ENCODE assay signal across 8 mouse cellular contexts in the genomic region with DNA sequence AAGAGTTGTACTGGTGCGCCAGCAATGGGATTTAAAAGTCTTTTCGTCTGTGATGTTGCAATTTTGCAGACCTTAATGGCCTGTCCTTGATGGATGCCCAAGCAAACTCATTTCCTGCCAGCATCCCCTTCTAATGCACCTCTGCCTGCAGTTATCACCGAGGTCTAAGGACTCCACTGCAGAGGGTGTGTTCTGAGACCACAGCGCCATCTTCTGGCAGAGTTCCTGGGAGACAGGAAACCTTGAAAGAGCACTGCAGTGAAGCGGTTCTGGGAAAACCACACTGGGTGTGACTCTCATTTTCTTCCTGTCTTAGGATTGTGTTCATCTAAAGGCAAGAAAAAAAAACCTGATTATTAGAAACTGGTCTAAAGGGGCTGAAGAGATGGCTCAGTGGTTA. TPM values are rescaled to one million over a fixed set of nuclear protein-coding genes. Genes with fewer than 3 reads are reported as not detected.
DNase-seq lines count a peak whose midpoint lies in the region; ATAC-seq lines count a peak whose summit lies in the region.

No protein-coding gene starts in this region.

- H3K4me2 ChIP-seq in forebrain, embryonic 13.5 days, result no peak overlapping the region

- ATAC-seq in CD4-positive, CD25-positive, alpha-beta regulatory T cell, adult 4 months, result no peak
- ATAC-seq in forebrain, embryonic 13.5 days, result peak; percentile 69; the same call in 1 of the 2 replicates
- peak; percentile 94 for ATAC-seq in megakaryocyte-erythroid progenitor cell, adult 5-6 weeks (replicated peaks; ENCODE audit: low FRiP score, low TSS enrichment, poor library complexity, severe bottlenecking)

- DNase-seq in CD4-positive, CD25-positive, alpha-beta regulatory T cell, adult 2 months (ENCODE audit: low read depth, low spot score), result peak; percentile 43
- peak; percentile 61 for DNase-seq in c-Kit-positive CD71-negative TER-119-negative erythroid progenitor cells, embryonic 14.5 days (ENCODE audit: low read depth)
- DNase-seq in hindbrain, embryonic 10.5 days (ENCODE audit: low spot score), result peak; percentile 73
- peak; percentile 22 to 39 for DNase-seq in left cerebral cortex, adult 8-10 months (ENCODE audit: low spot score in 2 of 2)
- peak; percentile 44 for DNase-seq in right cerebral cortex, postnatal 25 days

- 47% methylated on average over 5 of the region's 5 CpGs for WGBS in forebrain, embryonic 13.5 days
- 57% methylated on average over 5 of the region's 5 CpGs for WGBS in hindbrain, embryonic 10.5 days

- H3K27ac ChIP-seq in forebrain, embryonic 13.5 days, result no peak overlapping the region
- H3K27ac ChIP-seq in hindbrain, embryonic 10.5 days, result no peak overlapping the region

- 0 out of 2 replicates have a peak, but pooled peaks cover 3% of the 10 kb centered on the region for H3K27me3 ChIP-seq in forebrain, embryonic 13.5 days
- H3K27me3 ChIP-seq in hindbrain, embryonic 10.5 days (ENCODE audit: insufficient read depth, poor library complexity, severe bottlenecking), result no peaks in the 10 kb centered on the region

- H3K9ac ChIP-seq in forebrain, embryonic 13.5 days, result no peak overlapping the region

- no peaks in the 10 kb centered on the region for H3K9me3 ChIP-seq in forebrain, embryonic 13.5 days (replicated peaks)
- no peaks in the 10 kb centered on the region for H3K9me3 ChIP-seq in hindbrain, embryonic 10.5 days

- H3K4me1 ChIP-seq in forebrain, embryonic 13.5 days, result no peaks in the 10 kb centered on the region
- no peaks in the 10 kb centered on the region for H3K4me1 ChIP-seq in hindbrain, embryonic 10.5 days (replicated peaks)

- H3K36me3 ChIP-seq in forebrain, embryonic 13.5 days (ENCODE audit: poor library complexity, severe bottlenecking), result no peaks in the 10 kb centered on the region
- H3K36me3 ChIP-seq in hindbrain, embryonic 10.5 days, result no peaks in the 10 kb centered on the region

- no peak overlapping the region for H3K4me3 ChIP-seq in forebrain, embryonic 13.5 days
- H3K4me3 ChIP-seq in hindbrain, embryonic 10.5 days, result no peak overlapping the region

RNA-seq across cellular contexts. Expression of gene Ank2, which starts 53.0 kb away (rescaled TPM):
- polyA plus RNA-seq in CD4-positive, CD25-positive, alpha-beta regulatory T cell, adult 4 months (2017; shearing (Covaris generic)), result under 1 TPM; 0.23 to 0.32 TPM
- polyA plus RNA-seq in forebrain, embryonic 13.5 days (2015; fragmentation: Nextera tagmentation; extraction: Ambion mirVana), result 122 and 125 TPM in 2 replicates
- polyA plus RNA-seq in hindbrain, embryonic 10.5 days (2016; fragmentation: Nextera tagmentation; extraction: Ambion mirVana), result 43.0 and 65.3 TPM in 2 replicates
- total RNA-seq in left cerebral cortex, adult 8-10 months (2022), result 100 to 1,000 TPM; 772 to 913 (median 838) TPM
- not detected in 2 replicates for total RNA-seq in megakaryocyte-erythroid progenitor cell, adult 5-6 weeks (2014; fragmentation: Nextera tagmentation)
- 0.38 TPM in 1 of 2 replicates, not detected in the other for total RNA-seq in megakaryocyte-erythroid progenitor cell, adult 5-6 weeks (2017)

Comparison
In these comparisons a context has a peak if more than half of its experiments do, and no peak if none do; other contexts are left out.
1. RNA of gene Ank2, which starts 53.0 kb away (polyA plus RNA-seq): 122 to 125 TPM in forebrain, embryonic 13.5 days and 43.0 to 65.3 TPM in hindbrain, embryonic 10.5 days; 0.23 to 0.32 TPM in CD4-positive, CD25-positive, alpha-beta regulatory T cell, adult 4 months; every median in the first group is over 10 times any median in the second.
2. Peak in every context shown above with its lines, with median percentiles within 50 percentile points of each other: DNase-seq.